Mouse (Mus musculus): ENCODE measurements around the gene Clic6.
A peak's percentile ranks its signal among the peaks of the same experiment; 100 is the strongest.

Clic6 gene

DNA sequence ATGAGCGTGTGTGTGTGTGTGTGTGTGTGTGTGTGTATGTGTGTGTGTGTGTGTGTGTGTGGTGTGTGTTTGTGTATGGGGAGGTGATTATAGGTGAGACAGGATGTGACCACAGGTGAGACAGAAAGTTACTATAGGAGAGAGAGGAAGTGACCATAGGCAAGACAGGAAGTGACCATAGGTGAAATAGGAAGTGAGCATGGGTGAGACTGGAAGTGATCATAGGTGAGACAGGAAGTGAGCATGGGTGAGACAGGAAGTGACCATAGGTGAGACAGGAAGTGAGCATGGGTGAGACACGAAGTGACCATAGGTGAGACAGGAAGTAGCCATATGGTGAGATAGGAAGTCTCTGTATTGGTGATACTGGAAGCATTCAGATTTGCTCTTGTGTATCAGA is 49.7 kb downstream of the Clic6 start:
- no peak for DNase-seq

DNA sequence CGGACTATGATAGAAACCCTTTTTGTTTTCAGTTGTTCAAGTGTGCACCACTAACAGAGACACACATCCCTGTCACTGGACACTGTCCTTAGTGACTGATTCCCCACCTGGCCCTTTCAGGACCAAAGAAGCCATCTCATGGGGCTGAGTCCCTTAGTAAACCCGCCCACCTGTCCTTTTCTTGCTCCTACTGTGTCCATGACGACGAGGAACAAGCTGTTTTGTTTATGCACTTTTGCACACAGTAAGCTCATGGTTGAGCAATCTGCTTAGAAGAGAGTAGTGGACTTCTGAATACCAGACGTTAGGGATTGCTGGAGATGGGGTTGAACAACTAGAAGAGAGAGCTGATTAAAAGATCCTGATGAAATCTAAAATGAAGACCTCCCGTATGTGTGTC is 52.8 kb downstream of the Clic6 start:
- DNase-seq: no peak

DNA sequence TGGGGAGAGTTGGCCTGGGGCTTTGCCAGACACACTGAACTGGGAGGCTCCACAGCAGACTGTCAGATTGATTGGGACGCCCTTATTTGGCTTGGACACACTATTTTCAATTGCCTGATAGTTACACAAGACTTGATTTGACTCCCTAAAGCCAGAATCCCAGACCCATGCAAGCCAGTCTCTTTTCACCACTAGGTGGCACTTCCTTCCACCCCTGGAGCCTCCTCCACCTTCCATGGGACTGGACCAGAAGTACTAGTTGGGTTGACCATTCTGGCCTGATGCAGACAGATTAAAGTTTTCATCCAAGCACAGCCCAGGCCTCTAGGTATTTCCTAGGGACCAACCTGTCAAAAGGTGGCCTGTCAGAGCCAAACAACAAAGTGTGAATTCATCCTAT is 58.7 kb downstream of the Clic6 start:
- DNase-seq: peak; percentile 44

DNA sequence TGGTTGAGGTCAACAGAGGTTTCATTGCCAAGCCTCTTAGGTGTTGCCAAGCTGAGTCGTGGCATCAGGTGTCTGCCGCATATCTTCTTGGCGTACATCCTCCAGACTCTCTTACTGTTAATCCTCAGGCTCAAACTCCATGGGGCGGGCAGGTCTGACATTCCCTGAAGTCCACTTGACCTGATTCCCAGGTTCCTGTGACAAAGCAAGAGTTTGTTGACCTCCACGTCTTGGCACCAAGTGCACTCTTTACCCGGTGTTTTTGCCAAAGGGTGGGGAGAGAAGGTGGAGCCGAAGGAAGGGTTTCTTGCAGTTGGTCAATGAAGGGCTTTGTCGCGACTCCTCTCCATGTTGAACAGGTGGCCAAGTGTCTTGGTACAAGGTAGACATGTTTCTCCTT is 63.1 kb downstream of the Clic6 start:
- no peak for DNase-seq

DNA sequence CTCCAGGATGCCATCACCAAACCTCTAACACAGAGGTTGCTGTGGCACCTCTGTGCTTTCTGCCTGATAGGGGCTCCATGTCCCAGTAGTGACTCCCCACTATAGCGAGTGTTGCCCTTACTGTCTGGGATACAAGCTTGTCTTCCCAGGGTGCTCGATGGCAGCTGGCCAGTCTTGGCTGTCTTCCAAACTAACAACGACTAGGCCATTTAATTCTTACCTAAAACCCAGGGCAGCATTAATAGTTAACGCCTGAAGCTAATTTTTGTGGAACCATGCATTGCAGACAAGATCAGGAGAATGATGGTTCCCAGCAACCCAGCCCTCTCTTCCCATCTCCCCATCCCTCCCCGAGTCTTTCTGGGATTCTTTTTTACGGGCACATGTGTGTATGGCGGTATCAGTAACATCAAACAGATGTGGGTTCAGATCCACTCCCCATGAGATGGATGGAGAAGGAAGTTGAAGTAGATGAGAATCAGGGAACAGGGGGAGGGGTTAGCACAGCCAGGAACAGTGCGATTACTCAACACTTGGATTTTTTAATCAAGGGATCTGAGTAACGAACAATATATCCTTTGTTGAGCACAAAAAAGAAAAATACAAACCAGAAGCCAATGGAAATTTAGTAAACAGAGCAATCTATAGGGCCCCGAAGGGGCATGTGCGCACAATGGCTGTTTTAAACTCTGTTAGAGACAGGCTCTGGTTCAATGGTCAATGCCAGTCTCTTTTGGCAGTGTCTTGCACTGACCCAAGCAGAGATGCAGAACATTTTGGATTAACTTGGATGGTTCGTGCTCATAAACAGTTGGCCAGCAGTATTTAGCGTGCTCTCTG is 66.0 kb downstream of the Clic6 start:
- DNase-seq: peak; percentile 68

DNA sequence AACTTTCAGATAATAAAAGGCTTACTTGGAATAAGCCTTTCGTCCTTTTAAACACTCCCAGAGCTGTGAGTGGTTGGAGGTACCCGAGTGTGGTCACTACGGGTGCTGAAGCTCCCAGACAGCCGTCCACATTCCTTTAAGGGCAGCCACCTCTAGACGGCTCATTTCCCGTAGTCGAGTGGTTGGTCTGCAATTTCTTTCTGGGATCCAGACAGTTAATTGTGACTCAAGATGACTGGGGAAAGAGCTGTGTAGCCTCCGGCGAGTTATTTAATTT is 66.5 kb downstream of the Clic6 start:
- no peak for DNase-seq

DNA sequence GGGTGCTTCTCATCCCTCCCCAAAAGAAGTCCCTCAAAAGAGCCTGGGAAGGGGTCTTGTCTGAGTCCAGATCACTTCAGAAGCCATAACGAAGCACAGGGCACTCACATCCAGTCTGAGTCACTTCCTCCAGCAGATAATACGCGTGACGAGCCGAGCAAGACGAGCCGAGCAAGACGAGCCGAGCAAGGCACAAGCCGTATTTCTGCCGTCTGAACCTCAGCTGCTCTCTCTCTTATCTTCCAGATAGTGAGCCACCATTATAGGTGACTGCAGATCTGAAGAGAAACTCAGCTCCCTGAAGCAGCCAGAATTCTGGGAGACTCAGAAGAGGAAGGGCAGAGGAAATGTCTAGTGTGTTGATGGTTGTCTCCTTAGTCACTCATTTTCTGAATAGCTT is 67.3 kb downstream of the Clic6 start:
- DNase-seq: no peak

DNA sequence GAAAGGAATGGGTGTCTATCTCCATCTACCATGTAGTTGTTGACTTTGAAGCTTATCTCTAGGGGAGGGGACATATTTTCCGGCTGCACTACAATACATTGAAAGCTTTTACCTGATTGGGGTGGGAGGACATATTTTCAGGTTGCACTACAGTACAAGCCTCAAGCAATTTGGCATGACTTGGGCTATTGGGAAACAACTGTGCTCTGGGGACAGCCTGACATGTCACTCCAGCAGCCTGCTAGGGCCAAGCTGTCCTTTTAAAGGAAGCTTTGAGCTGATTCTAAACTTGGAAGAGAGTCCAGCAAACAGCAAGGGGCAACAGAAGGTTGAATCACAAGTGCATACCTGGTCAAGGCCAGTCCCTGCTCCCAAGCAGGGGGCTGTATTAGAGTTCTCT is 69.5 kb downstream of the Clic6 start:
- no peak for DNase-seq

DNA sequence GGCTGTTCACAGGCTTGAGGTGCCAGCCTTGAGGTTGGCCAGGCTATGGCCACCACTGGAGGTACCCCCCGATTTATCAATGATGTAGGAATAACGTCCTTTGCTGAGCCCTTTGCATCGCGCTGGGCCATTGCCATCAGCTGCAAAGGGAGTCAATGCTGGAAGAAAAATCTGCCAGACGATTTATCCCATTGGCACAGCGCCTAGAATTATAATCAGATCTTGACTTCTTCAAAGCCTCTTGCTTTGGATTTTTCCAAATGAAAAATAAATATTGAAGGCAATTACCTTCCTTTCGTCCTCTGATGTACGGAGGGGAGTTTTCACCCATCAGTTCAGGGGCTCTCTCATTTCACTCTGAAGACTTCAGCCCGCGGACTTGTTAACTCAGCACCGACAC is 79.8 kb downstream of the Clic6 start:
- peak; percentile 34 for DNase-seq

DNA sequence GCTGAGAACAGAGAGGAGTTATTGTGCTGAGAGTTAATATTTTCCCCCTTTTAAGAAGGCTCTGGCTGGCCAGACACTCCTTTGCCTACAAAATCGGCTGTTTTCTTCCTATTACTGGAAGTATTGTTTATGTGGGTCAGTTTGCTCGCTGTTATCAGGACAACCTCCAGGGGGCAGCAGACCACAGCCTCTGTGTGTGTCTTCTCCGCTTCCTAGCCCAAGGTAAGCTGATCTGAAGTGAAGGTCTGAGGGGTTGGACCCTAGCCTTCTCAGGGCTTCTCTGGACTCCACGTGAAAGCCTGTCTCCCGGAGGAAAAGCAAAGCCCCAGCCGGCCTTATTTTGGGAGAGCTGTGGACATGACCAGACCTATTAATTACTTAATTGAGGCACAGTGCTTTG is 80.2 kb downstream of the Clic6 start:
- peak; percentile 91 for DNase-seq

DNA sequence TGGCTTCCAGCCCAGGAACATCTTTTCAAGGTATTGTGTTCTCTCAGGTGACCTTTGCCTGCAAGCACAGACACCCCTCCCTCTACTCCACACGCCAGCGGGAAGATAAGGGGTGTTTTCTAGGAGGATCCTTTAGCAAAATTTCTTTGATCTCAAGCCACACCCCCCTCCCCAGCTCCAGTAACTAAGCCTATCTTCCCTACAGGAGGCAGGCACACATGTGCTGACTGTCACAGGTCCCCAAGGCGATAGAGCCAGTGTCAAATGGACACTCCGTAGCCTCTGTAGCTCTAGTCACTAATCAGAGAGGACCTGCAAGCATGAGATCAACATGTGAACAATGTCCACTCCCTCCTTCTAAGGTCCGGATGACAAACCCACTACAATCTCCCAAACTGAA is 80.6 kb downstream of the Clic6 start:
- no peak for DNase-seq

DNA sequence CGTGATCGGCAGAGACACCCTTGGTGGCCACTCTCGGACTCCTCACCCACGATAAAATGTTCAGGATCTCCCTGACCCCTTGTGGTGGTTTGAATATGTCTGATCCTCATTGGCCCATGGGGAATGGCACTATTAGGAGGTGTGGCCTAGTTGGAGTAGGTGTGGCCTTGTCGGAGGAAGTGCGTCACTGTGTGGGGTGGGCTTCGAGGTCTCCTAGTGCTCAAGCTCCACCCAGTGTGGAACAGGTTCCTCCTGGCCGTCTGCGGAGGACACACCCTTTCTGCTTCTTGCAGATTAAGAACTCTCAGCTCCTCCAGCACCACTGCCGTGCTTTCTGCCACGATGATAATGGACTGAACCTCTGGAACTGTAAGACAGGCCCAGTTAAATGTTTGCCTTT is 85.7 kb downstream of the Clic6 start:
- no peak for DNase-seq

DNA sequence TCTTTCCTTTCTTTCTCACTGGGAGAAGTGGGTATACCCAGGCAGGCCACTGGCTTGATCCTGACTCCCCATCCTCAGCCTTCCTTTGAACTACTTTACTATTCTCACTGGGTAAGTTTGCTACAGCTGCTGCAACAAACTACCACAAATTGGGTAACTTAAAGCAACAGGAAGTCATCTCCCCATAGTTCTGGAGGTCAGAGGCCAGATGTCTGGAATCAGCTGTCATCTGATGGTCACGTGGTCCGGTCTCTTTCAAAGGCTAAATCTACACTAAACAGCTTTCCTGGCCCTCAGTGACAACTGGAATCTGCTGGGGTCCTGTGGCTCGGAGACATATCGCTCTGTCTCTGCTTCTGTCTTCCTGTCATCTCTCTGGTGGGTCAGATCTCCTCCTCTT is 87.7 kb downstream of the Clic6 start:
- DNase-seq: peak; percentile 59

DNA sequence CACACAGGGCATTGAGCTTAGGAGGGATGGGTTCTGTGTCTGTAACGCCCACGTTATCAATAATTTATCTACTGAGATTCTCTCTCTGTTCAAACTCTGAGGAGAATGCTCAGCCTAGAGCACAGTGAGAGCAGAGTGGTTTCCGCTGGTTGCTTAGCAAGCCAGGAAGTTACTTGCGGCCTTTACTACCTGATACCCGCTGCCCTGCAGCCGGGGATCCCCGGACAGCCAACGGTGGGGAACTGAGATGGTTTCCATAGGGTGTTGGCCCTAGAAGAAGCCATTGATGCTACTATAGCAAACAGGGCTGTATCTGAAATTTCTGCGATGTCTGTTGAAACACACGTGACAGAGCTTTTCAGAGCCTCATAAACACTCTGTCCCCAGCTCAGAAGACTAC is 90.3 kb downstream of the Clic6 start:
- DNase-seq: no peak

DNA sequence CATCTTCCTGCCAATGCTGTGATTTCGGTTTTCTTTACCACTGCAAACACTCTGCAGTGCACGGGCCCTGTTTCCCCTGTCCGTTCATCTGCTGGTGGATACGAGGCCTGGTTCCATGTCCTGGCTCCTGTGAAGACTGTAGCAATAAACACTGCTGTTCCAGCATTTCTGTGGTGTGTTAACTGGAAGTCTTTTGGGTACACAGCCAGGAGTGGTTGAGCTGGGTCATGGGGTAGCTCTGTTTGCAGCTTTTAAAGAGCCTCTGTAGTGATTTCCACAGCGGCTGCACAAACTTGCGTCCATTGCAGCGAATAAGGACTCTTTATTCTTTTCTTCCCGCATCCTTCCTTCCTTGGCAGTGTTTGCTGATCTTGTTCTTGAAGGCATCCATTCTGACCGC is 91.8 kb downstream of the Clic6 start:
- DNase-seq: no peak

DNA sequence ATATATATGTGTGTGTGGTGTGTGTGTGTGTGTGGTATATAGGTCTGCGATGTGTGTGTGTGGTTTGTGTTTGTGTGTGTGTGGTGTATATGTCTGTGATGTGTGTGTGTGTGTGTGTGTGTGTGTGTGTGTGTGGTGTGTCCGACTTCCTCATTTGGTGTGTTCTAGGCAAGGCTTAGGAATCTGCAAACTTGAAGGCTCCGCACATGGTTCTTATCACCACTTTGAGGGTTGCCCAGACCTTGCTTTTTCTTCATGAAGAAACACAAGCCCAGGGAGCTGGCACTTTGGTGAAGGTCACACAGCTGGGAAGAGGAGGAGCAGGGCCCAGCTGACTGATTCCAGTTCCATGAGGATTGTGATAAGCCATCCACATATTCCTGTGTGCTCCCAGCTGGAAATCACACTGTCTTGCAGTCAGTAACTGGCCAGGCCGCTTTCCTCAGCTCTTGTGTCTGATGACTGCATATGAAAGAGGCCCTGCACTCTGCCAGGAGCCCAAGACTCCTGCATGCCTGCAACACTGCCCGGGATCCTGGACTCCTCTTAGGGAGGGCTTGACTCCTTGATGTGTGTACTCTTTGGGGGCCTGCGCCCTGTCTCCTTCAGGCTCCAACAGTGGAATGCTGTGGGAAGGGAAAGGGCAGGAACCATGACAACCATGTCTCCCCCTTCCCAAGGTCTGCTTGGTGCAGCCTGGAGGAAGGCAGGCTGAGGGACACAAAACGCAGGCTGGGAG is 93.5 kb downstream of the Clic6 start:
- peak; percentile 24 for DNase-seq

DNA sequence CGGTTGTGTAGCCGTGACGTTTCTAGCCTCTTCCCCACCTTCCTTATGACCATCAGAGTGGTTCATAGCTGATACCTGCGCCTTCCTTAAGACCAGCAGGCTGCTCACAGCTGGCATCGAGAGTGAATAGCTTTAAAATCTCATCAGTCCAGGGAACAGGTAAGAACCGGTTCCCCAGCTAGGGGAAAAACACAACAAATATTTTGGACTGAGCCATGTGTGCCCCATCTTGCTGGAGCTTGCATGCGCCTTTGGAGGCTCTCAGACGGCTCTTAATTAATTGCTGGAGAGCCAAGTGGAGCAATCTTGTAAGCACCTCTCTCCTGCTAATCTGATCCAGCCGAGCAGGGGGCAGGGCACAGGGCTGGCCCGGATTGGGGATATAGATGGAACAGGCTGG is 95.4 kb downstream of the Clic6 start:
- DNase-seq: no peak

DNA sequence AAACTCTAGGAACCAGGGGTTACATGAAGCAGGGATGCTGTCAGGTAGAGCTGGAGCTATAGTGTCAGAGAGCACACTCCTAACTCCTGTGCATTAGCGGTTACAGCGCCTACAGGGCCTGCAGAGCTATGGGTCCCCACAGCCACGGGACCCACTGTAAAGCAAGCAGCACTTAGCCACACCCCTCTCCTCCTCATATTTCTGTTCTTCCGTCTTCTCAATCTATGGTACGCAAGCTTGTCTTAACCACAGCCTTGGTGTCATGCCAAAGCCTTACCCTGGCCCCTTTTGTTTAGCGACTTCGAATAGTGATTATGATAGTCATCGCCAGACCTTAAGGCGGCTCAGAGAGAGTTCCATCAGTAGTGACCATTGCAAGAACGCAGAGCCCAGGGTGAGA is 96.2 kb downstream of the Clic6 start:
- DNase-seq: no peak

DNA sequence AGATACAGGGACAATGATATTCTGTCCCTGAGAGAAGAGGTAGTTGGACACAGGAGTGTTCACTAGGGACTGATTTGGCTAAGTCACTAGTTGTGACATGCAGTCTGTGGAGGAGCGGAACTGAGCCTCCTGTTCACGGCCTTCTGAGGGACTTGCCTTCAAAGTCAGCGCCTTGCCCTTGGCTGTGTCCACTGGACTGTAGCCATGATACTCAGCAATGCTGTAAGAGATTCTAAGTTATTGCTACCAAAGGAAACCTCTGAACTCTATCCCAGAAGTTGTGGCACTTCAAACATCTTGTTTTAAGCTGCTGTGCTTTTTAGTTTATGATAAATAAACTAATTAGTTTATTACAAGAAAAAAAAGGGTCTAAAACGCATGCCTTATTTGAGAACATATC is 102.3 kb downstream of the Clic6 start:
- DNase-seq: peak; percentile 31
